Mouse (Mus musculus) adrenal gland, postnatal 4 days (tissue): ENCODE measurements at regions not wholly inside any gene's neighbourhood (a gene's known extent, or its start where the extent isn't known, plus 50 kb on each side); places are given as distances from the start of the nearest gene placed in this dataset.

Source experiments
- DNase-seq, 2 experiments: peaks; one replicate each; pipeline ENCODE4 v3.0.0; 2021 to 2022; ENCODE audit warnings: low spot score in 2 of 2, mixed read lengths in 2 of 2

DNA sequence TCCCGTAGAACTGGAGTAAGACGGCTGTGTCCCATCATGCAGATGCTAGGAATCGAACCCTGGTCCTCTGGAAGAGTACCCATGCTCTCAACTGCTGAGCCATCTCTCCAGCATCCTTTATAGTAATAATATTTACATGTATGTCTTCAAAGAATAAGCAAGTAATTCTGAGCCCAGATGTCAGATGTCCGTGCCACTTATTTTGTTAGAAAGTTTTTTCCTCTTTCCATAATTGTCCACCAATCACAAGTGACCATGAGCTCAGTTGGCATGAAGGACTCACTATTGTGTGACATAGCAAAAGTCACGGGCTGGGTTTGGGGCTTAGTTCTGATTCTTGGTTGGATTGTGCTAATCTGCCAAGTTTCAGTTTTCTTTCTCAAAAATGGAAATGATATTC is 78.1 kb upstream of the Intu start:
- no peak for DNase-seq

DNA sequence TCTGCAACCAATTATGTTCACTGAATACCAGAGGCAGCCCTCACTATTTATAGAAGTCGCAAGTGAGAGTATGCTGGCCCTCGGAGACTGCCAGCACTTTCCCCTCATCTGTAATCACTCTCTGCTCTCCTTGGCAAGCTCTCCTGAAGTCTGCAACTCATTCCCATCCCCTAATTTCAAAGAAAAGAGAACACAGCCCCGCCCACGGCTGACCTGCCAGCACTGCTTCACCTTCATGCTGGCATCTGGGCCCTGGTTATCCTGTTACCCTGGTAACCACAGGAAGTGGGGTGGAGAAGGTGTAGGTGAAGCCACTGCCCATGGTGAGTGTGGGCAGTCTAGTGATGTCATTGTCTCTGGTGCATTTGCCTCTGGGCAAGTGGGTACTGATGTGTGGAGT is 77.5 kb upstream of the Intu start:
- no peak for DNase-seq

DNA sequence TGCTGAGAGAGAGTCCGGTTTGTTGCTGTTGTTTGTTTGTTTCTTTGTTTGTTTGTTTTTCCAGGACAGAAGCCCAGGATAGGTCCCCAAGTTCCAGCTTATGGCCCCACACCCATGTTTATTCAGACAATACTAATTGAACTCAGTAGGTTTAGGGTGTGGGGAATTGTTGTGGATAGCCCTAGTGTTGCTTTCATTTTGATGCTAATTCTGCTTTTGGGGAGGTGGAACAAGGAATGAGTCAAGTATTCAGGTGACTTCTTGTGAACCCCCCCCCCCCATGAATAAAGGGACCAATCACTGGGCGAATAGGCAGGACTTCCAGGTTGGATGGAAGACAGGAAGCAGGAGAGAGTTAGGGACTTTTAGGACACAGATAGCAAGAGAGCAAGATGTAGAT is 75.0 kb upstream of the Intu start:
- no peak for DNase-seq

GRCm38 (mm10) chr3:40458490-40458889 is 72.6 kb upstream of the Intu start:
- no peak for DNase-seq

- no peak for DNase-seq
These were observed 67.6 kb upstream of the Intu start for GRCm38 (mm10) chr3:40463446-40463845.

- DNase-seq: no peak
These were observed 61.0 kb upstream of the Intu start for GRCm38 (mm10) chr3:40470101-40470500.

- DNase-seq: no peak
These were observed 58.3 kb upstream of the Intu start for GRCm38 (mm10) chr3:40472766-40473165.

DNA sequence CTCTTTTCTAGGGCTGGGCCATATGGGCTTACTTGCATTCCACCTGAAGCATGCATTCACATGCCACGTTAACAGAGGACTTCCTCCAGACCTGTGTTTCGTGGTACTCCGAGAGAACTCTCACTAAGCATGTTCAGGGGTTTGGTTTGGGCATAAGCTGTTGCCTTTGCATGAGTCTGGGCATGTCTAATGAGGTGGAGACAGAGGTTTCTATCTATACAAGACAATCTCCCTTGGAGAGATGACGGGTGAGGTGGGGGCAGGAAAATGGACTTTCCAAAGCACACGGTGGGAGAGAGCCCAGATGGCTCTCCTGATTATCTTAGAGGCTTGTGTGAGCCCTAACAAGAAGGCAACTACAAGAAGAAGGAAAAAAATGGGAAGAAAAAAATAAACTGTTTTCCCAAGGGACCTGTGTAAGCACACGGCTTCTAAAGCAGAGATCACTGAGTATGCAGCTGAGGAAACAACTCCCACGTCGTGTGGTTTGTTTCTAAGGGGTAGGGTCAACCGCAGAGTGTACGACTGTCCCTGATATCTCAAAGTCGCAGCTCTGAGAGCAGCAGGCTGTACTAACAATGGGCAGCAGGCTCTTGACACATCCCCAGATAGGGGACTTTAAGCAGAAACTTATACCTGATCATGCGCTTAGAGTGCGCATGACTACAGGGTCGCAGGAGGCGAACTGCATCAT is 50.7 kb upstream of the Intu start:
- DNase-seq: no peak
